Mouse (Mus musculus) spleen, postnatal 10 days (tissue): ENCODE measurements around the gene Siah1b.

Experiments
- DNase-seq, 2 experiments: peaks; one replicate each; pipeline ENCODE4 v3.0.0; 2021 to 2022; ENCODE audit warnings: low spot score in 2 of 2

The Siah1b gene

GRCm38 (mm10) chrX:164076040-164076775 lies at the start of gene Siah1b:
Gene Siah1b (minus strand): TSS chrX:164076493.
- DNase-seq = peak; percentile 87 to 95

DNA sequence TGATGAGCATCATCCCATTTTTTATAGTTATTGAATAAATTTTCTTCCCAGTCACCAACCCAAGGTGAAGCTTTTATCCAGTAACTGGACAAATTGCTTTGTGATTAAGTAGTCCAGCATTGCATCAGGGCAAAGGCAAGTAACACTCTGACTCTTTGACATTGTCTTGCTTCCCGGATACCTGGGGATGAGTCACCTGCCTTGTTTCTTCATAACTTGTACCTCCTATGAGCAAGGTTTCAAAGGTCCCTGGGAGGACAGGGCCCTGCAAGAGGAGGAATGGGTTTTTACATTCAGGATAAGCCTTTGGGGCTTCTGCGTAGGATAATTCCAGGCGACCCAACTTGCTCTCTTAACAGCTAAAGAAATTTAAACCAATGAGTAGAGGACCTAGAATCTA lies 47.6 kb upstream of the Siah1b start:
- no peak for DNase-seq

GRCm38 (mm10) chrX:164113744-164114143 lies 37.5 kb upstream of the Siah1b start:
- no peak for DNase-seq

- DNase-seq = no peak
Observed at GRCm38 (mm10) chrX:164111146-164111545, 34.9 kb upstream of the Siah1b start.

DNA sequence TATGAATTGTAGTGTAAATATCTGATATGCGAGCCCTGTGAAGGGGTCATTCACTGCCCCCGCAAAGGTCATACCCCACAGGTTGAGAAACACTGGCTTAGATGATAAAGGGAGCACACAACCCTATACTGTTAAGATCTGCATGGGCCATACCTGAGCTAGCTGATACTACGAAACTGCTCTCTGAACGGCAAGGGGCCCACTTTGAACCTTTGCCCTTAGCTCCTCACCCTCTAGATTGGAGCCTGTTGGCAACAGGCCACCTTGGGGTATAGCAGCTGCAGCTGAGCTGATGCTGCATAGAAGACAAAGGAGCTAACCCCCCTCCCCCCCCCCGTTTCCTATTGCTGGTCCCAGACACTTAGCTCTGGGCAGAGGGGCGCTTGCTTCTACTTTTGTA lies 26.4 kb upstream of the Siah1b start:
- DNase-seq = no peak

- DNase-seq = no peak
Observed at GRCm38 (mm10) chrX:164102198-164102597, 25.9 kb upstream of the Siah1b start.

DNA sequence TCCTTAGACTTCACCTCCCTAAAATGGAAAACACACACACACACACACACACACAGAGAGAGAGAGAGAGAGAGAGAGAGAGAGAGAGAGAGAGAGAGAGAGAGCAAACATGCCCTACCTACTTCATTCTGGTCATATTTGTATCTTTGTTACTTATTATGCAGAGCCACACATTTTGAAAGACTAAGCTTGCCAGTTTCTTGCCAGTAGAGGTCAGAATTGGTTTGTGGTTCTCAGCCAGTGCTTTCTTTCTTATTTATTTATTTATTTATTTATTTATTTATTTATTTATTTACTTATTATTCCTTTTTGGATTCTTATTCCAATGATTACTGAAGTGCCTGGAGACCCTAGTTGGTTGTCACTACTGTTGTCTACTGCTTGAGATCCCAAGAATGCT lies 25.2 kb upstream of the Siah1b start:
- no peak for DNase-seq

GRCm38 (mm10) chrX:164095838-164096237 lies 19.5 kb upstream of the Siah1b start:
- no peak for DNase-seq

DNA sequence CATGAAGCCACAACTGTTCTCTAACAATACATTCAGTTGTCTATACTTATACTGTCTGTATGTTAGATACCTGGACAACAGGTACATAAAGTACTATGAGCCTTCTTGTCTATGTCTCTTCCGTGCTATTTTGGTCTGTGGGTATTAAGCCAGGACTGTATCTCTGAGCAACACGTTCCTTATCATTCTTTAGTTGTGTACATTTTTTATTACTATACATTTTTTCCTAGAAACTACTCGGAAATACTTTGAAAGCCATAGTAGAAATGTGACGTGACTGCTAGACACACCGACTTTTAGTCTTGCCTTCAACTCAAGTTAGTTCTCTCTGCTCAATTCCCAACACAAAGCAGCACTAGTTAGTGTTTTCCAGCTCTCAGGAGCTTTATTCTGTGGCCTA lies 17.1 kb upstream of the Siah1b start:
- DNase-seq = no peak

DNA sequence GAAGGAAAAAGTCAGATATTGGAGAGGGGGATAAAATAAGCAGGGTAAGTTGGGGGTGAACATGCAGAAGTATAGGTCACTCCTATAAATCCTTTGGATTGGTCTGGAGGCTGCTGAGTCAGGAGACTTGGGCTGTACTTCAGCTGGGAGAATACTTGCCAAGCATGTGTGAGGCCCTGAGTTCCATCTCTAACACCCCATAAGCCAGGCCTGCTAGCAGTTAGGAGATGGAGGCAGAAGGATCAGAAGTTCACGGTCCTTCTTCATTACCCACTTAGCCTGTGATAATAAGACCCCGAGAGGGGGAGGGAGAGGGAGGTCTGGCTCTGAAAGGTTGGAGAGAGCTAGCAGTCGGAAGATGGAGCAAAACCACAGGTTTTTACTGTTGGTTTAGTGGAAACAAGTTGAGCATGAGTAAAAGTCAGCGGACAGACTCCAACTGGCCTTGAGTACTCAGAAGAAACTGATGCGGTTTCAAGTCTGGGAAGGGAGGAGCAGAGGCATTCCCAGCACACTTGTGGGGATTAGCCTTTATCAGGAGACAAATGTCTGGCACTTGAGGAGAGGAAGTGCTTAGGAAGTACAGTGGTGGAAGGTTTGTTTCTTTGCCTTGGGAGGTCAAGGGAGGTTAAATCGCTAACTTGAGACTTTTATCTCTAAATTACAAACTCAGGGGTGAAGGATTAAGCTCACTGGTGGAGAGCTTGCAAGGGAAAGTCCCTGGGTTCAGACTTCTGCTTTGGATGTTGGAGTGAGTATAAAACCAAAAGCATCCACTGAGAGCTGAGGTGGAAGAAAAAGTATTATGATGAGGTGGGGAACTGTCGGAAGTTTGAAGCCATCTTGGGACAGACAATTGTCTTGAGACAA lies 16.2 kb upstream of the Siah1b start:
- no peak for DNase-seq

DNA sequence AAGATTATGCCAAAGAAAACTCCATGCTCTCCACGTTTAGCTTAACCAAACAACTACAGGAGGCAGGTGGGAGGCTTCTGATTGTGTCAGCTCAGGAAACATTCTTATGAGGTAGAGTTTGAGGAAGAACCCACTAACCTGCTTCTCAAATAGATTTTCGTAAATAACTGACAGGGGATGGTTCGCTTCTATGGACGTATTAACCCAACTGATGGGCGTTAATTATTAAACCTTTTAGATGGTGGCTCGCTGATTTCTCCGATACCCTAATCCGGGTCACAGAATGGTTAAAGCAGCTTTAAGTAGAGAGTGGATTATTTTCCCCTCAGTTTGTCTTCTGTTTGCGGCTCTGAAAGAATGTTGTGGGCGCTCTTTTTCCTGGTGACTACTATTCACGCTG lies 13.6 kb upstream of the Siah1b start:
- no peak for DNase-seq

- no peak for DNase-seq
Observed at GRCm38 (mm10) chrX:164088582-164088981, 12.3 kb upstream of the Siah1b start, which contains the start of gene Cltrn. Gene Cltrn (plus strand): TSS chrX:164088830.

GRCm38 (mm10) chrX:164082030-164082429 lies 5.7 kb upstream of the Siah1b start:
- DNase-seq = no peak

DNA sequence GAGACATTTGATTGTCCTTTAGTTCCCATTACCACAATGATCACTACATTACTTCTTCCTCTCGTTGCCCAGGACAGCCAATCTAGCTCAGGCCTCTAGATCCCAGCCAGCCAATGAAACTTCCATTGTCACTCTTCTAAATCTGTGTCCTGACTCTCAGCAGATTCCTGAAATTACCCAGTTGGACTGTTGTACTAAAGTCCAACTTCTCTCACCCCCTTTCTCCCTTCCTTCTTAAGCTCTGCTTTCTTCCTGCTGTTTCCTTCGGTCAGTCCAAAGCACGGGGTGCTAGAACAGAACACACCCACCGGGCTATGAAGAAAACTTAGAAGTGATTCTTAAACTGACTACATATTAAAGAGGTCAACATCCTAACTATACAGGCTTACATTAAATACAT lies 7.3 kb downstream of the Siah1b start:
- DNase-seq = no peak

DNA sequence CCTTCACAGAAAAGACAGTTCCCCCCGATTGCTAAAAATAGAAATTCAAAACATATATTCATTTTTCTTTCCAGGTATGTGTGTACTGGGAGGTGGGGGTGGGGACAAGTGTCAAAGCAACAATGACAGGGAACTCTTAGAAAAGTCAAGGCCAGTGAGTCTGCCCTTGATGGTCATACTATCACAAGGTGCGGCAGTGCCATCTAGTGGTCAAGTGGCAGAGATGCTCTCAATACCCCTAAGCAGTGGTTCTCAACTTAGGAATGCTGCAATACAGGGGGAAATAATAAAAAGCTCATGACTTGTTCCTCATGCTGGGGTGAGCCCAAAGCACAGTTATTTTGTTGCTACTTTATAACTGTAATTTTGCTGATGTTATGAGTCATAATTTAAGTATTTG lies 10.1 kb downstream of the Siah1b start:
- DNase-seq = peak; percentile 32 to 81

DNA sequence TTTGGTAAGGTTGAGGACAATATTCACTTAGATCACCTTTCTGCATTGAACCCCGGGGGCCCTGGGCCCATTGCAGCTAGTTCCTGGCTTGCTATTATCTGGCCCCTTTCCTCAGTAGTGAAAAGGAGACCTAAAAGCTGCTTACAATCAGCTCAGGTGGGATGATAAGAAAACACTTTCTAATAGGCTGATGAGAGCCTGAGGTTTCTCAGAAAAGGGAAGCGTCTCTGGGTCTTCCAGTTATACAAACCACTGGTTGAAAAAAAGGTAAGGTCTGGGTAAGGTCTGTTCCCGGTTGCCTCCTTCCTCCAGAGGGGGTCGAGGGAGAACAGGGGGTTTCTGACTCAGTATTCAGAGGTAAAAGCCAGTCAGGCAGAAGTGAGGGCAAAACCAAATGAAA lies 17.2 kb downstream of the Siah1b start:
- DNase-seq = no peak

DNA sequence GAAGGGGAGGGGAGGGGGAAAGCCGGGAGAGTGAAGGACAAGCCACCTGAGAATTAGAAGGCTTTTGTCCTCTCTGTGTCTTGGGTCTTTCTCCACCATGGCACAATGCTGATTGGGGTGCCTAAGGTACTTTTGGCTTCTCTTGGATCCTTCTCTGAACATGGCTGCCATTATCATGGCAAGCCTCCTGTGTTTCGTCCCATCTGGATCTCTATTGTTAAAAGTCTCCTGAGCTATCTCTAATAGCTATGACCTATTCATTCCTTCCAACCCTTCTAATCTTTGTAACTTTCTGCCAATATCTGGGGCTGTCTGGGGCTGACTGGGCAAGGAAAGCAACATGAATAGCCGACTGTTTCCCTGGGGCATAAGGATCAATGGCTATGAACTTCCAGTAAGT lies 17.8 kb downstream of the Siah1b start:
- no peak for DNase-seq

GRCm38 (mm10) chrX:164055726-164056125 lies 20.6 kb downstream of the Siah1b start:
- DNase-seq = no peak

DNA sequence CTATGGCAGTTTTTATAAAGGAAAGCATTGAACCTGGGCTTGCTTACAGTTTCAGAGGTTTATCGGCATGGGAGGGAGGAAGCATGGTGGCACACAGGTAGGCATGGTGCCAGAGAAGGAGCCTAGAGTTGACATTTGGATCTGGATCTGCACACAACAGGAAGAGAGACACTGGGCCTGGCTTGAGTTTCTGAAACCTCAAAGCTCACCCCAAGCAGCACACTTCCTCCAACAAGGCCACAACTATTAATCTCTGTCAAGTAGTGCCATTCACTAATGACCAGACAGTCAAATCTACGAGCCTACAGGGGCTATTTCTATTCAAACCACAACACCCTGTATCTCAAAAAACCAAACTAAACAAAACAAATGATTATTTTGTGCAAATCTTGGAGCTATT lies 29.6 kb downstream of the Siah1b start:
- DNase-seq = no peak

GRCm38 (mm10) chrX:164042069-164042468 lies 34.2 kb downstream of the Siah1b start:
- no peak for DNase-seq

GRCm38 (mm10) chrX:164038882-164039281 lies 37.4 kb downstream of the Siah1b start:
- no peak for DNase-seq

- DNase-seq = no peak
Observed at GRCm38 (mm10) chrX:164035931-164036330, 40.4 kb downstream of the Siah1b start.

DNA sequence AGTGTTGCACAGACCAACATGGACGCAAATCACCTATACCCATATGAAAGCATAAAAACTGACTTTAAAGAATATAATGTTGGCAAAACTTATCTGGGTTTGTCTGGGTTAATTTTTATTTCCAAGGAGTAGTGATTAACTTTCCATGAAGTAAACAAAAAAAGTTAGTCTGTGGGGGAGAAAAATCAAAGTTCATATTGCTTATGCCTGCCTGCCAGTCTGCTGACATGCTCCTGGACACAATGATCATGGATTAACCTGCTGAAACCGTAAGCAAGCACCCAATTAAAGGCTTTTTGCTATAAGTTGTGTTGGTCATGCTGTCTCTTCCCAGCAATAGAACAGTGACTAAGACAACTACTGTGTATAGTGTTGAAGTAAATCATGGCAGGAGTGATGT lies 40.9 kb downstream of the Siah1b start:
- no peak for DNase-seq
